Mouse (Mus musculus): ENCODE measurements around the gene Hpse.

GRCm38 (mm10) chr5:100674711-100675376, 44.7 kb downstream of the Hpse start, which contains the start of gene Coq2:
- TF ChIP-seq POLR2A (IDR thresholded peaks at IDR 0.05; ENCODE audit: extremely low read depth, insufficient read depth, low read length) (no peak), CTCF (IDR thresholded peaks at IDR 0.05; ENCODE audit: low read depth, low read length) (peak; percentile 93)

Data from liver, adult 2 months (tissue).